Mouse (Mus musculus): ENCODE measurements around the gene Adcy4. TPM values are rescaled to one million over a fixed set of nuclear protein-coding genes. Genes with fewer than 3 reads are reported as not detected.
A peak's percentile ranks its signal among the peaks of the same experiment; 100 is the strongest.

The Adcy4 gene
- total RNA-seq, 4 experiments from 2014 or later: 13.0 to 22.0 (median 16.4) TPM

DNA sequence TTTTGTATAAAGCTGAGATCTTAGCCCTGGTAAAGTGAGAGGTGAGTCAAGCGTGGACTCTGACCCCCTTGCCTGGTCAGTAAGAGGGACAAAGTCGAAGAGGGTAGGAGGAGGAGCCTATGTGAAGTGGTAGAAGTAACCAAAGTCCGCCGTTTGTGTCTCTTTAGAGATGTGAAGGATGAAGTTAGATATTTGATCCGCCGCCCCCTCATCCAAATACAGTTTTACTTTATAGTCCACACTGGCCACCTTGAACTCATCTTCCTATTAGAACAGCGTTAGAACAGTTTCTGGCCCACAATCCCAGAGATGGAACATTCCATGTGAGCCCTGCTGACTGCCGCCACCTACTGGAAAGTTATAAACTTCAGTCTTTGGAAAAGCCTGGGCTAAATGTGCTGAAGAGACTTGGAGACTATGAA is 25.5 kb downstream of the Adcy4 start, which contains the start of gene Cideb:
TSS of gene Cideb (minus strand) at position 96 of the 422 bp plus-strand sequence.
- no peak for DNase-seq (ENCODE audit: low spot score)

DNA sequence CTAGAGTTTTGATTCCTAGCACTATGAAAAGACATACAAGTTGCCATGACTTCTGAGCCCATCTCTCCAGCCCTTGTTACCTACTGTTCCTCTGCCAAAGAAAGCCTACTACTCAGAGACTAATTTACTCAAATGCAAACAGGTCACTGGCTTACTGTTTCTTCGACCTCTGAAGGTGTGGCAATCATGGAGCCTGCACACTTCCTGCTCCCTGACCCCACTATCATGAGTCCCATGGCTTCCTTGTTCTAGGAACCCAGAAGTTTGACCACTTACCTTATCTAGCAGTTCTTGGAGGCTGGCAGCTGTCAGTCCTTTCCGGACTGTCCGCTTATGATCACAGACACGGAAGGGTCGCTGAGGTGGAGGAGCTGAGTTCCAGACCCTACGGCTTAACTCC is 26.3 kb downstream of the Adcy4 start:
- no peak for DNase-seq (ENCODE audit: low spot score)

DNA sequence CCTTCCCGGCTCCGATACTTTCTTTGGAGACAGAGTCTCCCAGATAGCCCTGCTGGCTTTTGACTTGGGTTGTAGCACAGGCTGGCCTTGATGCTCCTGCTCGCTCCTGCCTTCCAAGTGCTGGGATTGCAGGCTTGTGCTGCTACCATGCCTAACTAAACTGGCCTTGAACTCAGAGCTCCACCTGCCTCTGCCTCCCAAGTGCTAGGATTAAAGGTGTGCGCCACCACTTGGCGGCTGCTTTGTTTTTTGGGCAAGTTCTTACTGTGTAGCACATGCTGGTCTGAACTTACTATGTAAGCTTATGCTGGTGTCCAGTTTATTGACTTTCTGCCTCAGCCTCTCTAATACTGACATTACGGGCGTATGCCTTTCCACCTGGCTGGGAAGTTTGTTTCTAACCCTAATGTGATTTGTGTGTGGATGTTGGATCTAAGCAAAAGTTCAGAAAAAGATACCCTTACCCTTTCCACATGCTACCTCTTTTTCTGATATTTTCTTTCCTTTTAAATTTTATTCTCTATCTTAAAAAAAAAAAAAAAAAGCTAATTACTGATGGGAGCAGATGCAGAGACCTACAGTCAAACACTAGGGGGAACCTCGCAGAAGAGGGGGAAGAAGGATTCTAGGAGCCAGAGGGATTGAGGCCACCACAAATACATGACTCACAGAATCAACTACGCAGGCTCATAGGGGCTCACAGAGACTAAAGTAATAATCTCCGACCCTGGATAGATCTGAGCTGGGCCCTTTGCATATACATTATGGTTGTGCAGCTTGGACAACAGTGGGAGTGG is 36.6 kb downstream of the Adcy4 start:
- no peak for DNase-seq (ENCODE audit: low spot score)

DNA sequence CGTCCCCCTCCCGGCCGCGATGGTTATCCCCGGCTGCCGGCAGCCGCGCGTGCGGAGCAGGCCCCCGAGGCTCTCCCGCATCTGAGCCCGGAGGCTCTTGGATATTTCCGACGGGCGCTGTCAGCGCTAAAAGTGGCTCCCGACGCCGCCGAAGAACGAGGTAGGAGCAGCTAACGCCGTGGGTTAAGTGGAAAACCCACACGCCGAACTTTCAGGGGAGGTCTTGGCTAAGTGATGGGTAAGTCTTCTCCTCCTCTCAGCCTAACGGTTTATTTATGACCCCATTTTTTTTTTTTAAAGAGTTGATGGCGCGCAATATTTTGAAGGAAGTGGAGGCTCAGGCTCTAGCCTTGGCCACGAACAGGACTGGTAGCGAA is 38.0 kb downstream of the Adcy4 start:
- DNase-seq (ENCODE audit: low spot score): no peak

DNA sequence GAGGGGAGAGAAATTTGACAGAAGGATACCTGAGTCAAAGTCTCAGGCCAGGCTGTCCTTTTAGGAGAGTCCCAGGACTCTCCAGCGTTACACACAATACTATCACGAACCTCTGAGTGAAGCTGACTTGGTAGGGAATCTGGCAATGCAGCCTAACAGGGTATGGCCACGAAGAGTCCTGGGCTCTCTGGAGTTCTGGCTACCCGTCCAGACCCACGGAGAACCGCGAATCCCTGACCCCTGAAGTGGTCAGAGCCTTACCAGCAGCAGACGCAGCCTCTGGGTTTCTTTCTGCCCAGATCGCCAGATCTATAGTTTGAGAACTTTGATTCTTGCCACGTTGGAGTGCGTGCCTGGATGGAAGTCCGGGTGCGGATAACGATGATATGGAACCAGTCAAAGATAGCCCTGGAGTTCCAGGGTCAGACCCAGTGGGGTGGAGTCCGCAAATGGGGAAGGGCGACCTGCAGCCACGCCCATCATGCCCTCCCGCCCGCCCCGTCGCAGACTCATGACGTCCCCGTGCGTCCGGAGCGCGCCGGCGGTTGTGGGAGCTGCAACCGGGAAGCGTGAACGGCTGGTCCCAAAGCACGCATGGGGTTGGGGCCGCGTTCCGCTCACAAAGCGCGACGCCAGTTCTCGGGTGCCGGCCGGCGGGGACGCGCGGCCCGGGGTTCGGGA is 38.6 kb downstream of the Adcy4 start, which contains the start of the genes Dhrs1 and Nop9:
TSS of gene Dhrs1 (minus strand) at position 511 of the 681 bp plus-strand sequence.
TSS of gene Nop9 (plus strand) at position 514 of the 681 bp plus-strand sequence.
- DNase-seq (ENCODE audit: low spot score): peak; percentile 87

DNA sequence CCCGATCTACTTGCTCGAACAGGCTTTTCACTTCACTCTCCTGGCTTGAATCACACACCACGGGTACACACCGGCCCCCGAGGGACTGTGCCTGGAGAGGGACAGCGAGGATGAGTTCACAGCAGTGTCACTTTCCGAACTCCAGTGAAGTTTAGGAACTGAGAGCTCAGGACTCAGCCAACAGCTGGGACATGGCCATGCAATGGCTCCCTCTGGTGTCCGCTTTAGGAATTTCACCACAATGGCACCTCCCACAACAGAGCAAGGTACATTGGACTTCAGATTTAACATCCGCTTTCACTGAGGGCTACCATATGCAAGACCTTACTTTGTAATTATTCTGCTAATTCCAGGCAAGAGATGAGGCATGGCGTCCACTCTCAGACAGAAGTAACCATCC is 40.2 kb downstream of the Adcy4 start:
- DNase-seq (ENCODE audit: low spot score): peak; percentile 90

DNA sequence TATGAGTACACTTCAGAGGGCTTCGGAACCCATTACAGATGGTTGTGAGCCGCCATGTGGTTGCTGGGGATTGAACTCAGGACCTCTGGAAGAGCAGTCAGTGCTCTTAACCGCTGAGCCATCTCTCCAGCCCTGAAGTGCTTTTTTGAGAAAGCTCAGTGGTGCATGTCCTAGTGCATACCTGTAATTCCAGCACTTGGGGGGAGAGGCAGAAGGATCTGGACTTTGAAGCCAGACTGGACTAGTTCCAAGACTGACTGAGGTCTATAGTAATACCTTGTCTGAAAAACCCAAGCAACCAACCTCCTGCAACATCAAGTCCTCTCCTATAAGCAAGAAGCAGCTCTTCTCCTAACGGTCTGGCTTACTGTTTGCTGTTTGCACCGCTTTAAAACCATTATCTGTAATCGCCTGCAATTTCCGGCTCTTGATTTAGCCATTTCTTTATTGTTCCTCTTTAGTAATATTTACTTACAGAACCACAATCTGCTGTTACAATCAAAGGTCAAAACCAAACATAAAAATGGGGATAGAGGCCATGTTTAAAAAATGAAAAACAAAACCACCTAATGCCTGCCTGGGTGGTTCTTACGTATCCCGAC is 46.7 kb downstream of the Adcy4 start:
- DNase-seq (ENCODE audit: low spot score): no peak

DNA sequence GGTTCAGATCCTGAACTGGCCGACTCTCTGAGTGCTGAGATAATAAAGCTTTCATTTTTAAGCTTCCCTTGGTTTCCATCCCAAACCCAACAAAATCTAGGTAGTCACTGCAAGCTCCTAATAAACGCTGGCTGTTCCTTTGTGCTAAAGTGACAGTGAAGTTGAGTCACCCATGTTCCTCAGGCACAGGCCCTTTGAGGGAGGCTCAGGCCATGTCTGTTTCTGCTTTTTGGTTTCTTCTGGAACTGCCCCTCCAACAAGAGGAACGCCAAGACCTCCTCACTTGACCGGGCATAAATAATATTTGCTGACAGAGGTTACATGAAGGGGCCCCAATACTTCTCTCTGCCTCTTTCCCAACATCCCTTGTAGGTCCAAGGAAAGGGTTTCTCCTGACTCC is 48.1 kb downstream of the Adcy4 start:
- no peak for DNase-seq (ENCODE audit: low spot score)

DNA sequence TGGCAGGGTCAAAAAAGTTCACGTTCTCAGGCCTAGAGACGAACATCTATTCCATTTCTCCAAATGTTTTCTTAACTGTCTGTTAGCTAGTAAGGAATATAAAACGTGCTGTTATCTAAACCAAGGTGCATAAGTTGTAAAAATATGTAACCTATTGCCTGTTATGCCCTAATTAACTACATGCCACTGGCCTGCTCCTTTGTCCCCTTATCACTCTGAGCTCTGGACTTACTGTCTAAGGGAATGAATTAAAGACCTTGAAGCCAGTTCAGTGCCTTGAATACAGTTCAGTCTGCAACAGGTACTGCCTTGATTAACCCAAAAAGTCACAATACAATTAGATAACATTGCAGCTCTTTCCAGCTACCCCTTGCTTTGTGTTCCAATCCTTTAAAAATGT is 48.6 kb downstream of the Adcy4 start:
- no peak for DNase-seq (ENCODE audit: low spot score)

DNA sequence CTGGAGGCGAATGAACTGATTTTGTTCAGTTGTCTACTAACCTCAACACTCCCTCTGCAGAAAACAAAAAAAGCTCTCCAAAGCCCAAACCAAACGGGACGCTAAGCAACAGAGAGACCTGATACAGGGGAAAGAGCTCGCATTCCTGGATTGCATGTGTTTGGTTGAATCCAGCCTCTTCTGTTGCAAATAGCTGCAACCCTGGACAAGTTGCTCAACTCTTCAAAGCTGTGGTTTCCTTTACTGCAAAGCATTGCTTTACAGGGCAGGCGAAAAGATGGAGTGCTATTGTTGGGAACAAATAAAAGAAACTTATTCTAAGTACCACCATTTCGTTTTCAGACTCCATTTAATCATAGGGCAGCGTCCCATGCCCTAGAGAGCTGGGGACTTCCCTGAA is 49.0 kb downstream of the Adcy4 start:
- no peak for DNase-seq (ENCODE audit: low spot score)

DNA sequence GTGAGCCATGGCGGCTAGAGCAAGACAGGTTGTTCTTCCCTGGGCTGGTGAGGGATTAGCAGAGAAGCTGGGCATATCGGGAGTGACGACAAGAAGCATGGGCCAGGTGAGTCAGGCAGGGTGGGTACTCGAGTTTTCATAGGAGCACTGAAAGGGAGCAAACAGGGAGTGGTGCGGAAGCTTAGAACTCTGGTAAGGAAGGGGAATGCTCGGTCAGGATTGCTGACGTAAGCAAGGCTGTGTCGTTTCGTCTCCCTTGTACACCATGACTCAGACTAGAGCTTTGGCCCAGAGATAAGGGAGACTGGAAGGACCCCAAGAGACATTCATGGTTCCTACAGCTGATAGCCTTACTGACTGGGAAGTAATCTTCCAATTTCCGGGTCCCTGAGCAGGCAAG is 50.0 kb downstream of the Adcy4 start:
- no peak for DNase-seq (ENCODE audit: low spot score)

DNA sequence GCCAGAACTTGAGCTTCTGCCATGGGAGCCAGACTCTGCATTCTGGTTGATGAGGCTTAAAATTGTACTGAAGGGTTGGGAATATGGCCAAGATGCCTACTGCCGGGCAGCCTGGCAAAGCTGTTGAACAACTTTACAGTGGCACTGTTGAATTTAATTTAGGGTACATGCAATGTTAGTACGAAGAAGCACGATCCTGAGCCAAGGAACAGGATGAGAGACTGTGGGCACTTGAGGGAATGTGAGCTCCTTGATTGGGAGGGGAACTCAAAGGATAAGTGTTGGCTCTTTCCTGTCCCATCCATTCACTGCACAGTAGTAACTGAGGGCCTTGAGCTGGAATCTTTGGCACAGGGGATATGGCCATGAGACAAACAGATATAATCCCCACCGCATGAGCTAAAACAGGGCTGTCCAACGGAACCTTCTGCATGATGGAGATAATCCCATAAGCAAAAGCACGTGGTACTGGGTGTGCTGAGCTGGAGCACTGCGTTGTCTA is 53.3 kb downstream of the Adcy4 start:
- no peak for DNase-seq (ENCODE audit: low spot score)

DNA sequence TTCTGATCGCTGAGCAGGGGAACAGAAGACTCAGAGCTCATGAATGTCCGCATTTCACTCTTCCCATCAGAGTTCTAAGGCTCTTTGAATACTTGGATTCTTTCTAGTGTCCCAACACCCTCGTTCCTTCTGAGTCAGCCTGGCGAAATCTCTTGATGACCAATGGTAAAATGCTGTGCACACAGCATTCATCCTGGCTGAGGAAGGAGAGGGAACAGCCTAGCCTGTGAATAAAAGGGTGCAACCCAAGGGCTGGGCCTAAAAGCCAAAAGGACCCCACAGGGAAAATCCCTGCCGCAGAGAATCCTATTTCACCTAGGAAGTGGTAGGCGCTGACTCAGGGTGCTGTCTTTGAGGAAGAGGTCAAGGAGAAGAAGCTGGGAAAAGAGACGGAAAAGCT is 53.8 kb downstream of the Adcy4 start:
- DNase-seq (ENCODE audit: low spot score): no peak

DNA sequence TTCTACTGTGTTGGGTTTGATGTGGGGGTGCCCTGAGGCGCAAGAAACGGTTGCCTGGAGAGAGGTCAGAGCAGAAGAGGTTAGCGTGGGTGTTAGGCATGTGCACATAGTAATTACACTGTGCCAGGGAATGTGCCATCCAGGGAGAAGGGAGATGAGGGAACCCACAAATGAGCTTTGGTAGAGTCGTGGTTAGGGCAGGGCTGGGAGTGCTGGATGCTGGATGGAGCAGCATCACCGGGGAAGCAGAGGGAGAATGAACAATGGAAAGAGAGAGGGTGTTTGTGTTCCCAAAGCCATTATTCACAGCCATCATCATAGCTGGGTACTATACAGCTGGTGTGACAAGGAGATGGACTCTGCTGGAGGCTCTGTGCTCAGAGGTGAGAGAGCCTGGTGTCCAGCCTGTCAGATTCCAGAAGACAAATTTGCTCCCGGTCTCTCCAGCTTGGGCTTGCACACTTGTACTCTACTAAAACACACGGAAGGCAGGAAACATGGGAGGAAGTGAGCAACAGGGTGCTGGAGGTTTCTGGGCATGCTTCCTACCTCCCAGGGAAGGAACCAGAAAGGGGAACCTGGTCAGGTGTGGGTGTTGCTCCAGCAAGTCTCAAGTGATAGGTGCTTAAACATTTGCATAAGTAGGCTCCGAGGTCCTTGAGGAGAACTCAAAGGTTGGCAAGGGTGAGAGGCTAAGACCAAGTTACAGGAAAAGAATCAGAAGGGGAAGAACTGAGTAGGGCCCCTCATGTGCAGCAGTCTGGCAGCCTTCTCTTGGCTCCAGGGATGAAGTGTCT is 55.8 kb downstream of the Adcy4 start:
- DNase-seq (ENCODE audit: low spot score): no peak

DNA sequence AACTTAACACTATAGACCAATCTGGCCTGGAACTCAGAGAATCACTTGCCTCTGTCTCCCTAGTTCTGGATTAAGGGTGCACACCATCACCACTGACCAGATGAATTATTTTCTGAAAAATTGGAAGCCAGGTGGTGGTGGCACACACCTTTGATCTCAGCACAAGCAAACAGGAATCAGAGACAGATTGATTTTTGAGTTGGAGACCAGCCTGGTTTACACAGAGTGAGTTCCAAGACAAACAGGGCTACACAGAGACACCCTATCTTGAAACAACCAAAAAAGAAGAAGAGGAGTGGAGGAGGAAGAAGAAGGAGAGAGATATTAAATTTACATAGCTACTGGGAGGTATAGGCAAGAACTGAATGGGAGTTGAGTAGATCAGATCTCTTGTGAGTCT is 57.6 kb downstream of the Adcy4 start:
- DNase-seq (ENCODE audit: low spot score): no peak

DNA sequence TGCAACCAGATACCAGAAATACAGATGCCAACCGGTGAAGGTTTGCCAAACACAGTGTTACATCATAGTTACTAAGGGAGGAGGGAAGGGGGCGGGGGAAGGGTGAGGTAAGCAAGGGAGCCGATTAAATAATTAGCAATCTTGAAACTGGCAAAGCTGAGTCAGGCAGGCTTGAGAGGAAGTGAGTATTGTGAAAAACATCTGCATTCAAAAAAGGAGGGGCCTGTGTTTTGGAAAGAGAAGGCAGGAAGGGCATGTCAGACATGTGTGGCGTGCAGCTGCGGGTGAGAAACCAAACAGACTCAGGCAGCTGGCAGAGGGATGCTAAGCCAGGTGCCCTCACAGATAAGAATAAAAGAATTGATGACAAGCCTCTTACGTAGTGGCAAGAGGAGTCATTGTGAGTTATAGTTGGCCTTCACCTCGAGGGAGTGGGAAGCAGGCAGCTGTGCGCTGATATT is 59.5 kb downstream of the Adcy4 start:
- peak; percentile 65 for DNase-seq (ENCODE audit: low spot score)

DNA sequence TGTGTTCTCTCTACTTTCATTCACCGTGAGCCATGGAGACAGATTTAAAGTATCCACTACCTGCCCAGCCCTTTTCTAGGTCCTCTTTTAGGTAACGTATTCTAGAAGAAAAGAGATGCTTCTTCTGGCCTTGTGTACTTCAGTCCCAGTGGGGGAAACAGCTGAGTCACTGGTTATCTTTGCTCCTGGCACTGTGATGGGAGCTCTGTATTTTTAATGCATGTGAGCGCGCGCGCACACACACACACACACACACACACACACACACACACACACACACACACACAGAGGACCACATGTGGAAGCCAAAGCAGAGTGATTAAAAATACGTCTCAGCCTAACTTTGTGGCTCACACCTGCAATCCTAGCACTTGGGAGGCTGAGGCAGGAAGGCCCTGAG is 60.5 kb downstream of the Adcy4 start:
- no peak for DNase-seq (ENCODE audit: low spot score)

DNA sequence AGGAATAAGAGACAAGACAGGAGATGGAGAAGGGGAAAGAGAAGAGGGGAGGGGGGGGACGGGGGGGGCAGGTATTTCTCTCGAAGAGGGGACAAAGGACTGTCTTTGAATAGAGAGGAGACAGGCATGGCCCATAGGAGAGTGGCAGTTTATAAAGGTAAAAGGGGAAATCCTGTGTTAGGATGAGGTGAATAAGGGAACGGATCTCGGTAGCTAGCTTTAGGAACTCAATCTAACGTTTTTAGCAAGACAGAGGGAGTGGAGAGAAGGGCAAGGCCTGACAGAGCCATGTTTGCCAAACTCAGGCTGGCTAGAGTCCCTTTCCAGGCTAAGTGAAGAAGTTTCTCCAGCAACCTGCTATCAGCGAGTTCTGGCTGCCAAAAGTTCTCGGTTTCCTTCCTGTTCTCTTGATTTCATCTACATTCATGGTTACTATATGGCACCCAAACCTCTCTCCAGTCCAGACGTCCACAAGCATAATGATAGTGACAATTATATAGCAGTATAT is 61.4 kb downstream of the Adcy4 start:
- no peak for DNase-seq (ENCODE audit: low spot score)

DNA sequence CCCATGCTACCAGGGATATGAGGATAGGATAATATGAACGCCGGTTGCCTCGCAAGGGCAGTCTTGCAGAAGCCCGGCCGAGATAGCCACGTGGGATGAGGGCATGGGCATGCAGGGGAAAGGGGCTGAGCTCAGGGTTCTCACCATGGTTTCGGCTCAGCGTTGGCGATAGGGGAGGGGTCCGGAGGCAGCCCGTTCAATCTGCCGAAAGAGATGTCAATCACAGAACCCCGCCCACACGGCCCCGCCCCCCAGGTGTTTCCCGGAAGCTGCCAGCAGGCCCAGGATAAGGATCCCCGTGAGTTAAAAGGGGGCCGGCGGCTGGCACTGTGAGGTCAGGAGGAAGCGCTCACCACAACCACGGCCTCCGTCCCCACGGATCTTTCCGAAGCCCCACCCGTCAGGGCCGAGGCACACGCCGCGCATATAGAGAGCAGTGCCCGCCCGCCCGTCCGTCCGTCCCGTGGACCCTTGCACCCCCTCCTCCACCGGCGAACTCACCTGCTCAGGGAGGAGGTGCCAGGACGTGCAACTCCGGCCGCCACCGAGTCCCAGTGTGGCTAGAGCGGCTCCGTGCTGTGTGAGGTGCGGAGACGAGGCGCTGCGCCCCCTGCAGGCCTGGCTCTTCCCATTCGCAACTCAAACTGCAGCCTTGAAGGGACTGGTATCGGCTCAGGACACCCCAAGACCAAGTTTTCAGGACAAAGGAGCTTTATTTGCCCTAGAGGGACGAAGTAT is 62.0 kb downstream of the Adcy4 start, which contains the start of gene Rabggta:
TSS of gene Rabggta (minus strand) at position 564 of the 738 bp plus-strand sequence.
- peak; percentile 87 for DNase-seq (ENCODE audit: low spot score)

DNA sequence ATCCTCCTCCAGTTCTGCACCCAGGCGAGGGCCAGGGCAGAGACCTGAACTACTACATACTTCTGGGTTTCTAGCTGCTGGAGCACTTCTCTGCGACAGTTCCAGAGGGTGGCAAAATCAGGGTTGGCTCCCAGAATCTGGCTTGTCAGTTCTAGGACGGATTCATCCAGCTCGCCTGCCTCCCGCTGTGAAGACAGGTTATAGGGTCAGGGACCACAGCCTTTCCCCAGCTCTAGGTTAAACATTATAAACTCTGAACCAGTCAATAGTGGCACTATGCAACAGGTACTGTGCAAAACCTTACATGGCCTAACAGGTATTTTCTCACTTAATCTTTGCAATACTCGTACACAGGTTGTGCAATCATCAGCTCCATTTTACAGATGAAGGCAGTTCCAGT is 62.8 kb downstream of the Adcy4 start:
- no peak for DNase-seq (ENCODE audit: low spot score)
